Mouse (Mus musculus) layer of hippocampus, postnatal 10 days (tissue): ENCODE data around the gene Bckdhb. TPM values are rescaled to one million over a fixed set of nuclear protein-coding genes. Genes with fewer than 3 reads are reported as not detected.
"Not testable (repeated sequence)": the region's sequence is repeated elsewhere in the genome, so short reads cannot be mapped to it uniquely, and the experiment has no call there.

Experiments
- DNase-seq, 2 experiments: peaks; one replicate each; pipeline ENCODE4 v3.0.0; 2021; ENCODE audit warnings: low spot score in 2 of 2
- total RNA-seq, 2 experiments: library from RNA; stranded (reverse); gene quantifications; 2 replicates each; pipeline ENCODE4 v1.2.3; 2021

Bckdhb gene
- total RNA-seq, 2 experiments from 2014 or later, result 30.0 to 30.8 TPM

GRCm38 (mm10) chr9:83962098-83963086, 37.4 kb downstream of the Bckdhb start:
- peak; percentile 70 to 82 for DNase-seq

GRCm38 (mm10) chr9:83963296-83963695, 38.4 kb downstream of the Bckdhb start:
- DNase-seq, result no peak

GRCm38 (mm10) chr9:83964376-83964775, 39.4 kb downstream of the Bckdhb start:
- DNase-seq, result no peak

GRCm38 (mm10) chr9:83967439-83968050, 42.6 kb downstream of the Bckdhb start:
- DNase-seq, result no peak

GRCm38 (mm10) chr9:83969326-83969725, 44.4 kb downstream of the Bckdhb start:
- no peak for DNase-seq

GRCm38 (mm10) chr9:83973467-83973866, 48.5 kb downstream of the Bckdhb start:
- DNase-seq, result no peak

- no peak for DNase-seq
Measured at GRCm38 (mm10) chr9:83975811-83976210, 50.9 kb downstream of the Bckdhb start.

- no peak for DNase-seq
Measured at GRCm38 (mm10) chr9:83981234-83981633, 56.3 kb downstream of the Bckdhb start.

GRCm38 (mm10) chr9:84008961-84009360, 84.0 kb downstream of the Bckdhb start:
- DNase-seq, result no peak

- no peak for DNase-seq
Measured at GRCm38 (mm10) chr9:84011146-84011545, 86.2 kb downstream of the Bckdhb start.

- not testable (repeated sequence) for DNase-seq
Measured at GRCm38 (mm10) chr9:84018141-84018540, 93.2 kb downstream of the Bckdhb start.

- DNase-seq, result no peak
Measured at GRCm38 (mm10) chr9:84019627-84020026, 94.7 kb downstream of the Bckdhb start.

- no peak for DNase-seq
Measured at GRCm38 (mm10) chr9:84021189-84021588, 96.2 kb downstream of the Bckdhb start.

- no peak for DNase-seq
Measured at GRCm38 (mm10) chr9:84028120-84028519, 103.2 kb downstream of the Bckdhb start.

- no peak for DNase-seq
Measured at GRCm38 (mm10) chr9:84030691-84031290, 105.8 kb downstream of the Bckdhb start.

GRCm38 (mm10) chr9:84031406-84031805, 106.5 kb downstream of the Bckdhb start:
- no peak for DNase-seq

- DNase-seq, result peak; percentile 11 to 23
Measured at GRCm38 (mm10) chr9:84032669-84033341, 107.9 kb downstream of the Bckdhb start.

- DNase-seq, result no peak
Measured at GRCm38 (mm10) chr9:84036046-84036445, 111.1 kb downstream of the Bckdhb start.

- no peak for DNase-seq
Measured at GRCm38 (mm10) chr9:84037224-84037623, 112.3 kb downstream of the Bckdhb start.

- no peak for DNase-seq
Measured at GRCm38 (mm10) chr9:84038946-84039345, 114.0 kb downstream of the Bckdhb start.

GRCm38 (mm10) chr9:84040376-84040775, 115.4 kb downstream of the Bckdhb start:
- no peak for DNase-seq
